Mouse (Mus musculus) lung, embryonic 15.5 days (tissue): ENCODE results near the gene Gm867. TPM values are rescaled to one million over a fixed set of nuclear protein-coding genes. Genes with fewer than 3 reads are reported as not detected.

ENCODE experiments used
- ATAC-seq: fragments of 200-750 bp; cut with Nextera tagmentation; 2 replicates; pipeline ENCODE4 v1.8.0; 2017; ENCODE audit warnings: moderate number of reproducible peaks, borderline replicate concordance; ENCODE audit not compliant: low FRiP score, low TSS enrichment; ENCODE audit errors: extremely low read depth
- H3K27ac ChIP-seq: fragments of 300-500 bp; sonication (generic); 2 replicates; pipeline ENCODE4 v1.5.1; 2015; ENCODE audit warnings: moderate library complexity, mild to moderate bottlenecking, inconsistent platforms
- H3K27me3 ChIP-seq: fragments of 300-500 bp; sonication (generic); 2 replicates; pipeline ENCODE4 v1.6.1; 2015; ENCODE audit warnings: inconsistent platforms
- H3K36me3 ChIP-seq: fragments of 300-500 bp; sonication (generic); 2 replicates; pipeline ENCODE4 v1.6.1; 2015; ENCODE audit warnings: inconsistent platforms
- H3K4me1 ChIP-seq: fragments of 300-500 bp; sonication (generic); 2 replicates; pipeline ENCODE4 v1.6.1; 2015; ENCODE audit warnings: inconsistent platforms
- H3K4me2 ChIP-seq: fragments of 300-500 bp; sonication (generic); 2 replicates; pipeline ENCODE4 v1.6.1; 2015; ENCODE audit warnings: inconsistent platforms, mild to moderate bottlenecking, moderate library complexity
- H3K4me3 ChIP-seq: fragments of 300-500 bp; sonication (generic); 2 replicates; pipeline ENCODE4 v1.5.1; 2015; ENCODE audit warnings: mild to moderate bottlenecking, inconsistent platforms
- H3K9ac ChIP-seq: fragments of 300-500 bp; sonication (generic); 2 replicates; pipeline ENCODE4 v1.6.1; 2015; ENCODE audit warnings: inconsistent platforms
- H3K9me3 ChIP-seq: fragments of 300-500 bp; sonication (generic); 2 replicates; pipeline ENCODE4 v1.6.1; 2016; ENCODE audit warnings: inconsistent platforms
- WGBS: fragments of 180-500 bp; shearing (Covaris S2); methylation state at CpG from one replicate; pipeline ENCODE4 v1.1.7; 2015; 5-methylcytosine and 5-hydroxymethylcytosine counted together
- polyA plus RNA-seq: library from polyadenylated mRNA; unstranded; fragments of >200 nt; fragmentation: Nextera tagmentation; extraction: Ambion mirVana; gene quantifications from 2 replicates; pipeline ENCODE4 v1.2.1, GENCODE M21; 2015

The Gm867 gene
- polyA plus RNA-seq = 0.42 and 0.59 TPM in 2 replicates

GRCm38 (mm10) chr10:75940520-75940919 is at the start of gene Gm867:
TSS of gene Gm867 (minus strand) at chr10:75940672.
- no peak within 1 kb of the TSS for H3K4me2 ChIP-seq
- no peak for ATAC-seq
- 73% methylated on average over 5 of the region's 5 CpGs for WGBS
- no peak within 1 kb of the TSS for H3K27ac ChIP-seq
- H3K9me3 ChIP-seq = no peaks in the 10 kb centered on the region
- H3K36me3 ChIP-seq = no peaks in the 10 kb centered on the region
- H3K4me3 ChIP-seq = no peak within 1 kb of the TSS
- no peak within 1 kb of the TSS for H3K9ac ChIP-seq
- peaks cover 21% of the 10 kb centered on the region for H3K27me3 ChIP-seq
- H3K4me1 ChIP-seq = peaks cover 26% of the 10 kb centered on the region

GRCm38 (mm10) chr10:75979432-75979831 is 39.0 kb upstream of the Gm867 start:
- Histone ChIP-seq H3K9ac (no peak overlapping the region), H3K27me3 (no peaks in the 10 kb centered on the region), H3K4me1 (peaks cover 6% of the 10 kb centered on the region; the same call in 1 of the 2 replicates), H3K36me3 (no peaks in the 10 kb centered on the region), H3K4me2 (no peak overlapping the region), H3K9me3 (no peaks in the 10 kb centered on the region), H3K4me3 (no peak overlapping the region), H3K27ac (no peak overlapping the region)
- WGBS = 78% methylated on average over 3 of the region's 3 CpGs
- ATAC-seq = no peak

GRCm38 (mm10) chr10:75978835-75979157 is 38.3 kb upstream of the Gm867 start:
- Histone ChIP-seq H3K9ac (no peak overlapping the region), H3K4me3 (no peak overlapping the region), H3K36me3 (no peaks in the 10 kb centered on the region), H3K4me1 (peaks cover 6% of the 10 kb centered on the region; the same call in 1 of the 2 replicates), H3K9me3 (no peaks in the 10 kb centered on the region), H3K27me3 (no peaks in the 10 kb centered on the region), H3K27ac (no peak overlapping the region), H3K4me2 (no peak overlapping the region)
- ATAC-seq = no peak
- WGBS = 71% methylated on average over 5 of the region's 5 CpGs

GRCm38 (mm10) chr10:75978119-75978834 is 37.8 kb upstream of the Gm867 start:
- Histone ChIP-seq H3K9ac (no peak overlapping the region), H3K4me2 (no peak overlapping the region), H3K4me1 (peaks cover 6% of the 10 kb centered on the region; the same call in 1 of the 2 replicates), H3K4me3 (no peak overlapping the region), H3K9me3 (no peaks in the 10 kb centered on the region), H3K36me3 (no peaks in the 10 kb centered on the region), H3K27me3 (no peaks in the 10 kb centered on the region), H3K27ac (no peak overlapping the region)
- 28% methylated on average over 10 of the region's 10 CpGs for WGBS
- ATAC-seq = peak; percentile 65

GRCm38 (mm10) chr10:75975216-75975615 is 34.7 kb upstream of the Gm867 start:
- Histone ChIP-seq H3K9me3 (no peaks in the 10 kb centered on the region), H3K27ac (no peak overlapping the region), H3K4me3 (no peak overlapping the region), H3K27me3 (no peaks in the 10 kb centered on the region), H3K4me2 (no peak overlapping the region), H3K36me3 (no peaks in the 10 kb centered on the region), H3K4me1 (peaks cover 6% of the 10 kb centered on the region; the same call in 1 of the 2 replicates), H3K9ac (no peak overlapping the region)
- no peak for ATAC-seq
- WGBS = 57% methylated on average over 5 of the region's 5 CpGs

GRCm38 (mm10) chr10:75973846-75974245 is 33.4 kb upstream of the Gm867 start:
- H3K4me3 ChIP-seq = no peak overlapping the region
- H3K27ac ChIP-seq = no peak overlapping the region
- peaks cover 6% of the 10 kb centered on the region; the same call in 1 of the 2 replicates for H3K4me1 ChIP-seq
- WGBS = 83% methylated on average over 10 of the region's 10 CpGs
- no peak overlapping the region for H3K4me2 ChIP-seq
- H3K36me3 ChIP-seq = no peaks in the 10 kb centered on the region
- no peaks in the 10 kb centered on the region for H3K9me3 ChIP-seq
- ATAC-seq = no peak
- no peak overlapping the region for H3K9ac ChIP-seq
- no peaks in the 10 kb centered on the region for H3K27me3 ChIP-seq

GRCm38 (mm10) chr10:75954381-75954811 is 13.9 kb upstream of the Gm867 start, which contains the start of gene Gm5134:
TSS of gene Gm5134 (plus strand) at chr10:75954514.
- 30% methylated on average over 20 of the region's 20 CpGs for WGBS
- H3K27ac ChIP-seq = no peak within 1 kb of the TSS
- H3K4me1 ChIP-seq = peaks cover 11% of the 10 kb centered on the region
- no peak for ATAC-seq
- H3K36me3 ChIP-seq = no peaks in the 10 kb centered on the region
- peak within 1 kb of the TSS; percentile 11 for H3K4me3 ChIP-seq
- no peaks in the 10 kb centered on the region for H3K9me3 ChIP-seq
- peaks cover 23% of the 10 kb centered on the region; the same call in 1 of the 2 replicates for H3K27me3 ChIP-seq
- no peak within 1 kb of the TSS; the same call in 1 of the 2 replicates for H3K9ac ChIP-seq
- H3K4me2 ChIP-seq = peak within 1 kb of the TSS; percentile 47

GRCm38 (mm10) chr10:75951424-75952050 is 11.1 kb upstream of the Gm867 start:
- peak overlapping the region; percentile 41 for H3K4me3 ChIP-seq
- peak overlapping the region; percentile 35 for H3K9ac ChIP-seq
- H3K4me1 ChIP-seq = peaks cover 11% of the 10 kb centered on the region
- no peak; the same call in 1 of the 2 replicates for ATAC-seq
- peaks cover 23% of the 10 kb centered on the region; the same call in 1 of the 2 replicates for H3K27me3 ChIP-seq
- no peak overlapping the region for H3K27ac ChIP-seq
- H3K36me3 ChIP-seq = no peaks in the 10 kb centered on the region
- 3% methylated on average over 13 of the region's 13 CpGs for WGBS
- H3K4me2 ChIP-seq = peak overlapping the region; percentile 85
- no peaks in the 10 kb centered on the region for H3K9me3 ChIP-seq

- WGBS = 2% methylated on average over 20 of the region's 23 CpGs
- Histone ChIP-seq H3K36me3 (no peaks in the 10 kb centered on the region), H3K4me1 (peaks cover 11% of the 10 kb centered on the region), H3K27me3 (peaks cover 23% of the 10 kb centered on the region; the same call in 1 of the 2 replicates), H3K4me2 (peak overlapping the region; percentile 85), H3K9ac (peak overlapping the region; percentile 35), H3K4me3 (peak overlapping the region; percentile 41), H3K27ac (no peak overlapping the region), H3K9me3 (no peaks in the 10 kb centered on the region)
- peak; percentile 64 for ATAC-seq
Observed at GRCm38 (mm10) chr10:75950791-75951210, 10.3 kb upstream of the Gm867 start.

- H3K27ac ChIP-seq = no peak overlapping the region
- ATAC-seq = no peak
- H3K36me3 ChIP-seq = no peaks in the 10 kb centered on the region
- H3K4me1 ChIP-seq = peaks cover 19% of the 10 kb centered on the region
- 70% methylated on average over 22 of the region's 22 CpGs for WGBS
- H3K27me3 ChIP-seq = peaks cover 23% of the 10 kb centered on the region; the same call in 1 of the 2 replicates
- H3K9ac ChIP-seq = no peak overlapping the region
- H3K4me3 ChIP-seq = no peak overlapping the region
- no peaks in the 10 kb centered on the region for H3K9me3 ChIP-seq
- no peak overlapping the region for H3K4me2 ChIP-seq
Observed at GRCm38 (mm10) chr10:75949053-75950045, 8.9 kb upstream of the Gm867 start.

GRCm38 (mm10) chr10:75948079-75948478 is 7.6 kb upstream of the Gm867 start:
- no peak for ATAC-seq
- Histone ChIP-seq H3K4me1 (peaks cover 23% of the 10 kb centered on the region), H3K36me3 (no peaks in the 10 kb centered on the region), H3K4me3 (no peak overlapping the region), H3K27ac (no peak overlapping the region), H3K27me3 (peaks cover 13% of the 10 kb centered on the region; the same call in 1 of the 2 replicates), H3K9me3 (no peaks in the 10 kb centered on the region), H3K4me2 (no peak overlapping the region), H3K9ac (no peak overlapping the region)
- 85% methylated on average over 5 of the region's 5 CpGs for WGBS
